8 mouse cellular contexts compared by ENCODE assay signal in the genomic region with DNA sequence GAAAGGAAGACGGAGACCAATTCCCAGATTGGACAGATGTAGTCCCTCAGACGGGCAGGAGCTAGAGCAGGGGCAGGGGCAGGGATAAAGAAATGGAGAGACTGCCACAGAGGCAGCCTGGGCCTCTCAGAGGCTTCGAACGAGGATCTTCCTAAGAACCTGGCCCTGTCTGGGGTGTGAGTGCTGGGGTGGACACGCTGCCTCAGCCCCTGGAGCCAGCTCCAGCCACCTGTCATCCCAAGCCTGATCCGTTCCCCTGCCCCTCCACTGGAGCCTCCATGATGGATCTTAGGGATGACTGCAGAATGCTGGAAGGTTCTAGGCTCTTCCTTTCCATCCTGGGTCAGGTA. TPM values are rescaled to one million over a fixed set of nuclear protein-coding genes. Genes with fewer than 3 reads are reported as not detected.
A peak's percentile ranks its signal among the peaks of the same experiment; 100 is the strongest.
DNase-seq lines count a peak whose midpoint lies in the region; ATAC-seq and TF ChIP-seq lines count a peak whose summit lies in the region.

No protein-coding gene starts in this region.

- H3K4me2 ChIP-seq in lung, embryonic 14.5 days: peak overlapping the region; percentile 26; the same call in 1 of the 2 replicates
- H3K4me2 ChIP-seq in forebrain, embryonic 13.5 days: 0 out of 2 replicates have a peak overlapping the region, but pooled peaks have one; percentile 48
- no peak overlapping the region for H3K4me2 ChIP-seq in intestine, embryonic 14.5 days (ENCODE audit: low read length)
- H3K4me2 ChIP-seq in neural tube, embryonic 14.5 days (ENCODE audit: low read depth, low read length): no peak overlapping the region

- H3K27me3 ChIP-seq in lung, embryonic 14.5 days (ENCODE audit: insufficient read depth, low read length): no peaks in the 10 kb centered on the region
- H3K27me3 ChIP-seq in forebrain, embryonic 13.5 days: no peaks in the 10 kb centered on the region
- no peaks in the 10 kb centered on the region for H3K27me3 ChIP-seq in intestine, embryonic 14.5 days (replicated peaks; ENCODE audit: control insufficient read depth, insufficient read depth, low read length)
- no peaks in the 10 kb centered on the region for H3K27me3 ChIP-seq in neural tube, embryonic 14.5 days (ENCODE audit: control insufficient read depth, insufficient read depth, low read length)

- no peak for TF ChIP-seq CTCF in lung, embryonic 14.5 days (IDR thresholded peaks at IDR 0.05; ENCODE audit: low read depth)

- H3K36me3 ChIP-seq in lung, embryonic 14.5 days (ENCODE audit: insufficient read depth): no peaks in the 10 kb centered on the region
- peaks cover 6% of the 10 kb centered on the region; the same call in 1 of the 2 replicates for H3K36me3 ChIP-seq in forebrain, embryonic 13.5 days (ENCODE audit: poor library complexity, severe bottlenecking)
- H3K36me3 ChIP-seq in intestine, embryonic 14.5 days (ENCODE audit: control insufficient read depth, insufficient read depth, low read length): no peaks in the 10 kb centered on the region
- no peaks in the 10 kb centered on the region for H3K36me3 ChIP-seq in neural tube, embryonic 14.5 days (ENCODE audit: control insufficient read depth, insufficient read depth, low read length)

- peaks cover 36% of the 10 kb centered on the region for H3K4me1 ChIP-seq in lung, embryonic 14.5 days (ENCODE audit: insufficient read depth)
- peaks cover 91% of the 10 kb centered on the region for H3K4me1 ChIP-seq in forebrain, embryonic 13.5 days
- H3K4me1 ChIP-seq in intestine, embryonic 14.5 days (replicated peaks; ENCODE audit: control insufficient read depth, insufficient read depth, low read length): peaks cover 66% of the 10 kb centered on the region
- H3K4me1 ChIP-seq in neural tube, embryonic 14.5 days (ENCODE audit: control insufficient read depth, insufficient read depth, low read length): peaks cover 41% of the 10 kb centered on the region

- no peak for ATAC-seq in lung, embryonic 14.5 days (ENCODE audit: insufficient read depth)
- no peak for ATAC-seq in forebrain, embryonic 13.5 days
- ATAC-seq in intestine, embryonic 14.5 days (replicated peaks; ENCODE audit: low FRiP score, low TSS enrichment, low read depth): no peak
- ATAC-seq in neural tube, embryonic 14.5 days (ENCODE audit: low read depth): no peak
- ATAC-seq in CD4-positive, CD25-positive, alpha-beta regulatory T cell, adult 4 months: no peak

- H3K27ac ChIP-seq in lung, embryonic 14.5 days (ENCODE audit: low read depth): peak overlapping the region; percentile 96
- peak overlapping the region; percentile 99 for H3K27ac ChIP-seq in forebrain, embryonic 13.5 days
- peak overlapping the region; percentile 82 for H3K27ac ChIP-seq in intestine, embryonic 14.5 days (ENCODE audit: low read depth)
- peak overlapping the region; percentile 91 for H3K27ac ChIP-seq in neural tube, embryonic 14.5 days (ENCODE audit: low read depth, low read length)

- DNase-seq in lung, embryonic 14.5 days: no peak
- DNase-seq in lung, postnatal 14 days: no peak
- no peak for DNase-seq in intestine, embryonic 14.5 days (ENCODE audit: low spot score)
- DNase-seq in retina, postnatal 1 day: no peak
- no peak for DNase-seq in layer of hippocampus, postnatal 14 days (ENCODE audit: low spot score in 2 of 2)

- no peaks in the 10 kb centered on the region for H3K9me3 ChIP-seq in lung, embryonic 14.5 days (ENCODE audit: low read depth, low read length)
- no peaks in the 10 kb centered on the region for H3K9me3 ChIP-seq in forebrain, embryonic 13.5 days (replicated peaks)
- no peaks in the 10 kb centered on the region for H3K9me3 ChIP-seq in intestine, embryonic 14.5 days (ENCODE audit: control insufficient read depth, low read length)
- H3K9me3 ChIP-seq in neural tube, embryonic 14.5 days (ENCODE audit: control insufficient read depth, low read length): no peaks in the 10 kb centered on the region

- H3K4me3 ChIP-seq in lung, embryonic 14.5 days (ENCODE audit: low read depth, low read length): no peak overlapping the region
- H3K4me3 ChIP-seq in forebrain, embryonic 13.5 days: no peak overlapping the region
- no peak overlapping the region for H3K4me3 ChIP-seq in intestine, embryonic 14.5 days (ENCODE audit: low read depth, low read length)
- no peak overlapping the region for H3K4me3 ChIP-seq in neural tube, embryonic 14.5 days (ENCODE audit: low read depth, low read length)

- no peak overlapping the region; the same call in 1 of the 2 replicates for H3K9ac ChIP-seq in lung, embryonic 14.5 days
- peak overlapping the region; percentile 55 for H3K9ac ChIP-seq in forebrain, embryonic 13.5 days
- H3K9ac ChIP-seq in intestine, embryonic 14.5 days (ENCODE audit: low read length): 0 out of 2 replicates have a peak overlapping the region, but pooled peaks have one; percentile 4
- no peak overlapping the region for H3K9ac ChIP-seq in neural tube, embryonic 14.5 days (replicated peaks; ENCODE audit: low read depth, low read length)

- WGBS in lung, embryonic 14.5 days: 38% methylated on average over 6 of the region's 6 CpGs
- WGBS in forebrain, embryonic 13.5 days: 38% methylated on average over 6 of the region's 6 CpGs
- WGBS in intestine, embryonic 14.5 days: 33% methylated on average over 6 of the region's 6 CpGs
- WGBS in neural tube, embryonic 14.5 days: 42% methylated on average over 6 of the region's 6 CpGs

RNA-seq across cellular contexts. Expression of gene Cuedc1, which starts 20.2 kb away (rescaled TPM):
- 14.1 and 16.8 TPM in 2 replicates for polyA plus RNA-seq in lung, embryonic 14.5 days (2014; fragmentation: Nextera tagmentation; extraction: Ambion mirVana)
- polyA plus RNA-seq in forebrain, embryonic 13.5 days (2015; fragmentation: Nextera tagmentation; extraction: Ambion mirVana): 32.8 and 37.4 TPM in 2 replicates
- polyA plus RNA-seq in intestine, embryonic 14.5 days (2014; fragmentation: Nextera tagmentation; extraction: Ambion mirVana): 16.7 and 16.9 TPM in 2 replicates
- polyA plus RNA-seq in neural tube, embryonic 14.5 days (2014; fragmentation: Nextera tagmentation; extraction: Ambion mirVana): 34.0 and 38.3 TPM in 2 replicates
- total RNA-seq in layer of hippocampus, postnatal 14 days (2021): 10 to 100 TPM; 32.0 to 32.1 TPM
- 1 to 10 TPM; 4.1 to 9.9 TPM for polyA plus RNA-seq in CD4-positive, CD25-positive, alpha-beta regulatory T cell, adult 4 months (2017; shearing (Covaris generic))

RNA-seq across cellular contexts. Expression of gene Vezf1, which starts 50.0 kb away (rescaled TPM):
- 44.5 and 46.8 TPM in 2 replicates for polyA plus RNA-seq in lung, embryonic 14.5 days (2014; fragmentation: Nextera tagmentation; extraction: Ambion mirVana)
- 65.6 and 72.7 TPM in 2 replicates for polyA plus RNA-seq in forebrain, embryonic 13.5 days (2015; fragmentation: Nextera tagmentation; extraction: Ambion mirVana)
- 40.0 and 43.0 TPM in 2 replicates for polyA plus RNA-seq in intestine, embryonic 14.5 days (2014; fragmentation: Nextera tagmentation; extraction: Ambion mirVana)
- 50.2 and 53.5 TPM in 2 replicates for polyA plus RNA-seq in neural tube, embryonic 14.5 days (2014; fragmentation: Nextera tagmentation; extraction: Ambion mirVana)
- 10 to 100 TPM; 24.8 to 27.7 TPM for total RNA-seq in layer of hippocampus, postnatal 14 days (2021)
- polyA plus RNA-seq in CD4-positive, CD25-positive, alpha-beta regulatory T cell, adult 4 months (2017; shearing (Covaris generic)): 10 to 100 TPM; 23.6 to 25.6 TPM

Comparison
In these comparisons a context has a peak if more than half of its experiments do, and no peak if none do; other contexts are left out.
1. H3K4me2 ChIP-seq: peak in lung, embryonic 14.5 days (single experiment) and forebrain, embryonic 13.5 days (single experiment); none in intestine, embryonic 14.5 days (single experiment) and neural tube, embryonic 14.5 days (single experiment).
2. H3K9ac ChIP-seq: peak in forebrain, embryonic 13.5 days (single experiment) and intestine, embryonic 14.5 days (single experiment); none in lung, embryonic 14.5 days (single experiment) and neural tube, embryonic 14.5 days (single experiment).
3. Peak in every context shown above with its lines, with median percentiles within 50 percentile points of each other: H3K27ac ChIP-seq.